Mouse (Mus musculus) megakaryocyte, embryonic 14.5 days (primary cell): ENCODE data around the gene Bend4. TPM values are rescaled to one million over a fixed set of nuclear protein-coding genes. Genes with fewer than 3 reads are reported as not detected.

Source experiments
- H3K27me3 ChIP-seq: replicated peaks from 2 replicates; pipeline ENCODE3; 2012; ENCODE audit warnings: inconsistent platforms
- H3K36me3 ChIP-seq: replicated peaks from 2 replicates; pipeline ENCODE3; 2012; ENCODE audit warnings: low read length, inconsistent platforms, mixed read lengths
- H3K4me1 ChIP-seq: 2 replicates; pipeline ENCODE4 v1.6.1; 2012; ENCODE audit warnings: inconsistent platforms
- H3K4me3 ChIP-seq: replicated peaks from 2 replicates; pipeline ENCODE3; 2012; ENCODE audit warnings: moderate library complexity, mild to moderate bottlenecking, inconsistent platforms
- H3K9me3 ChIP-seq: 2 replicates; pipeline ENCODE4 v1.6.1; 2012; ENCODE audit warnings: inconsistent platforms
- FLI1 ChIP-seq: IDR thresholded peaks from 2 replicates; pipeline ENCODE4 v1.6.1; 2012; ENCODE audit warnings: low read length, inconsistent platforms, mixed read lengths
- GATA1 ChIP-seq: IDR thresholded peaks from 3 replicates; pipeline ENCODE4 v1.6.1; 2012; ENCODE audit warnings: mixed read lengths, low read length, inconsistent platforms, borderline replicate concordance
- polyA plus RNA-seq: library from polyadenylated mRNA; stranded (reverse); fragments of >175 nt; gene quantifications from 2 replicates; pipeline ENCODE4 v1.2.3, GENCODE M21; 2012; ENCODE audit warnings: low replicate concordance; ENCODE audit not compliant: insufficient read depth

Gene Bend4
- polyA plus RNA-seq, 1 experiment: 0.35 TPM

DNA sequence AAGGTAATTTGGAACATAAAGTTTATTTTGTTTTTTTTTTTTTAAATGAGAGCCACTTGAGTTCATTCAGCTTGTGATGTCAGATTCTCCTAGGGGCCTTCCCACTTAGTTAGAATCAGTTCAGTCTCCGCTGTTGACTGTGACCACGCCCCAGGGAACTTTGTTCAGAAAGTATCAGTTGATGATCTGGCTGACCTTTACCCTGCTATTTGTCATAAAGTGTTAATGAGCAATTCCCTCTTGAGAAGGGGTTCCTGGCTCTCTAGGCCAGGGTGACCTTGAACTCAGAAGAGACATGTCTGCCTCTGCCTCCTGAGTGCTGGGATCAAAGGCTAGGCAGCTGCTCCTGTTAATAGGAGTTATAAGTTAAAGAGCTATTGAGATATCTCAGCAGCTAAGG lies 81.0 kb downstream of the Bend4 start:
- Histone ChIP-seq H3K36me3 (peaks cover 99% of the 10 kb centered on the region), H3K9me3 (no peaks in the 10 kb centered on the region), H3K4me3 (no peak overlapping the region), H3K27me3 (no peaks in the 10 kb centered on the region), H3K4me1 (no peaks in the 10 kb centered on the region; the same call in 1 of the 2 replicates)
- TF ChIP-seq FLI1 (no peak), GATA1 (no peak)

Other genes with a start within 250 kb of the Bend4 start
- gene Tmem33, start 167.7 kb downstream of the Bend4 start, polyA plus RNA-seq: 70.2 and 120 TPM in 2 replicates
- 0.68 and 4.5 TPM in 2 replicates for gene Slc30a9, start 121.4 kb downstream of the Bend4 start, polyA plus RNA-seq
- not detected in 2 replicates for gene Shisa3, start 179.6 kb upstream of the Bend4 start, polyA plus RNA-seq